ENCODE assay signal across 8 mouse cellular contexts in genomic region chr3:69044645-69045399, GRCm38 (mm10). TPM values are rescaled to one million over a fixed set of nuclear protein-coding genes. Genes with fewer than 3 reads are reported as not detected.
DNase-seq lines count a peak whose midpoint lies in the region; ATAC-seq lines count a peak whose summit lies in the region.

Gene Trim59 (minus strand): TSS chr3:69044755.

- DNase-seq in adrenal gland, adult 18-20 months (ENCODE audit: low spot score in 2 of 2) = peak; percentile 87 to 89
- peak; percentile 97 for DNase-seq in embryo, embryonic 10.5 days (ENCODE audit: low spot score)
- DNase-seq in gastrocnemius, postnatal 14 days = peak; percentile 85
- peak; percentile 83 to 92 for DNase-seq in left cerebral cortex, postnatal 10 days (ENCODE audit: extremely low spot score in 1 of 2, low spot score in 2 of 2)
- peak; percentile 93 to 94 for DNase-seq in right cerebral cortex, postnatal 10 days (ENCODE audit: low spot score in 2 of 2)
- peak; percentile 89 for DNase-seq in urinary bladder, postnatal 14 days (ENCODE audit: low spot score)

- ATAC-seq in inflammation-experienced regulatory T-cells, adult 6 months = peak; percentile 73
- ATAC-seq in megakaryocyte progenitor cell, adult 5-6 weeks (replicated peaks; ENCODE audit: poor library complexity) = peak; percentile 78

- intact Hi-C loops in gastrocnemius, postnatal 14 days (cut with DNase I; ENCODE audit: low total_unique reads) = no loop called here
- intact Hi-C loops in left cerebral cortex, postnatal 10 days (cut with DNase I) = loop anchor here (5.0 kb wide), 1 partner anchor 38 kb away; no protein-coding TSS in a partner anchor

RNA-seq across cellular contexts. Expression of gene Trim59, which starts in this region (rescaled TPM):
- 1 to 10 TPM; 2.9 to 4.8 TPM for total RNA-seq in adrenal gland, adult 18-20 months (2021)
- 1 to 10 TPM; 3.8 to 3.9 TPM for total RNA-seq in gastrocnemius, postnatal 14 days (2021)
- 10 to 100 TPM; 23.5 to 40.1 (median 31.3) TPM for polyA plus RNA-seq in inflammation-experienced regulatory T-cells, adult 6 months (2017; shearing (Covaris generic))
- 1 to 10 TPM; 4.3 to 6.9 TPM for total RNA-seq in left cerebral cortex, postnatal 10 days (2021)
- total RNA-seq in megakaryocyte progenitor cell, adult 5-6 weeks (2015) = 55.8 and 64.4 TPM in 2 replicates
- 15.7 and 17.7 TPM in 2 replicates for total RNA-seq in megakaryocyte progenitor cell, adult 5-6 weeks (2017)

Comparison
In these comparisons a context has a peak if more than half of its experiments do, and no peak if none do; other contexts are left out.
1. Peak in every context shown above with its lines: DNase-seq and ATAC-seq.